Mouse (Mus musculus) G1E (cell line): Measurements from ENCODE around the gene Zfp668. TPM values are rescaled to one million over a fixed set of nuclear protein-coding genes. Genes with fewer than 3 reads are reported as not detected.
"Not testable (repeated sequence)": the region's sequence is repeated elsewhere in the genome, so short reads cannot be mapped to it uniquely, and the experiment has no call there.

Experiments
- ATAC-seq: 2 replicates; pipeline ENCODE4 v1.8.0; 2016; ENCODE audit warnings: mild to moderate bottlenecking; ENCODE audit not compliant: insufficient number of reproducible peaks, poor library complexity, low FRiP score, severe bottlenecking; ENCODE audit errors: extremely low read depth
- DNase-seq: peaks from one replicate; pipeline ENCODE4 v3.0.0; 2012; ENCODE audit warnings: low spot score
- H3K27me3 ChIP-seq: 2 replicates; pipeline ENCODE4 v1.6.1; 2012; ENCODE audit warnings: mild to moderate bottlenecking, low read length, inconsistent platforms; ENCODE audit not compliant: insufficient read depth
- H3K36me3 ChIP-seq: replicated peaks from 2 replicates; pipeline ENCODE3; 2012; ENCODE audit warnings: mild to moderate bottlenecking, inconsistent platforms
- H3K4me1 ChIP-seq: 2 replicates; pipeline ENCODE4 v1.6.1; 2012; ENCODE audit warnings: low read depth, low read length, inconsistent platforms, mixed read lengths; ENCODE audit not compliant: insufficient read depth
- H3K4me3 ChIP-seq: 2 replicates; pipeline ENCODE4 v1.5.1; 2012; ENCODE audit warnings: low read depth, mild to moderate bottlenecking, inconsistent platforms, low read length, moderate library complexity, mixed read lengths
- H3K9me3 ChIP-seq: replicated peaks from 2 replicates; pipeline ENCODE4 v1.6.1; 2012; ENCODE audit warnings: inconsistent platforms
- CTCF ChIP-seq: IDR thresholded peaks from 2 replicates; pipeline ENCODE4 v1.5.1; 2012; ENCODE audit warnings: low read depth, low read length, inconsistent platforms, mixed read lengths
- GATA1 ChIP-seq: IDR thresholded peaks from 2 replicates; pipeline ENCODE4 v1.6.1; 2012; ENCODE audit warnings: borderline replicate concordance, low read length, inconsistent platforms, mixed read lengths
- GATA2 ChIP-seq: IDR thresholded peaks from 2 replicates; pipeline ENCODE4 v1.6.1; 2012; ENCODE audit warnings: low read depth, low read length, inconsistent platforms, borderline replicate concordance
- POLR2AphosphoS5 ChIP-seq: IDR thresholded peaks from 2 replicates; pipeline ENCODE4 v1.6.1; 2012; ENCODE audit warnings: low read depth, low read length, inconsistent platforms; ENCODE audit not compliant: insufficient replicate concordance
- TAL1 ChIP-seq: conservative IDR thresholded peaks from 2 replicates; pipeline ENCODE4 v1.6.1; 2012; ENCODE audit warnings: low read depth, low read length, inconsistent platforms, mixed read lengths
- polyA plus RNA-seq: library from polyadenylated mRNA; stranded (reverse); fragments of >175 nt; gene quantifications from 2 replicates; pipeline ENCODE4 v1.2.3, GENCODE M21; 2012
- total RNA-seq, 2 experiments: library from RNA; stranded (forward) in 1 of 2; stranded (reverse) in 1 of 2; fragments of 200-1000 nt in 1 of 2; fragments of >200 nt in 1 of 2; fragmentation: Nextera tagmentation in 1 of 2; gene quantifications; 2 replicates each; pipeline ENCODE4 v1.2.3; 2014 to 2017

Zfp668 gene
- total and polyA plus RNA-seq, 3 experiments: 5.7 to 33.9 (median 9.2) TPM

DNA sequence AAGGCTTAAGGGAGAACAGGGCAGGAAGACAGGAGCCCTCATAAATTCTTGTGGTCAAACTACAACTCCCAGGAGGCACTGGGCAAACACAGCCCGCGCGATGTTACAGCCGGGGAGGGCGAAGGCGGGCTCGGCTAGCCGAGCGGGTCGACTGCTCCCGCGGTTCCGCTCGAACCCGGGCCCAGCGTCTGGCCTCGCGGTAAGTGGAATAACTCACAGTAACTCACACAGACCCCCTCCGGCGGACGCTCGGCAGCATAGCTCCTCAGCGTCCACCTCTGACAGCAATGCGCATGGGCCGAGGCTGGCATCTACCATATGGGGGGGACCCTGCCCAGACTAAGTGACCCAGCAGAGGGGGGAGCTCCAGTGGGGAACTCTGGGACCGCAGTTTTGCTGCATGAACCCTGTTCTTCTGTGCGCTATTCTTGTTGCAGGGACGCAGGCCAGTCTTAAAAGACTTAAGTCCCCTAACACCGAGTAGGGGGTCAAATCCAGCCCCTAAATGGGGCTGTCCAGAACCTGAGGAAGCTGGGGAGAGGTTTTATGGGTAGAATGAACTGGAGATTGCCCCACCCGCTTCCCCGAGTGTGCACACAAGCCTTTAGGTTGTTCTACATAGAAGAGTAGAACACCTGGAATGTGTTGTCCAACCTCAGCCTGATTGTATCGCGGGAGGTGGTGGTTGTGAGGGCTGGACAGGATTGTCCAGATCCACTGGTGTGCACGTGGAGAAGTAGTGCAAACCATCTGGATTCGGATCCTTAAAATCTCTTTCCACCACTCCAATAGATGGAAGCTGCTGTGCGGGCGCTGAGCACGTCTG, 27.6 kb upstream of the Zfp668 start, which contains the start of gene Bckdk:
Gene Bckdk, plus strand, starts transcription at position 112 of the 826 bp plus-strand sequence.
- TF ChIP-seq GATA2: no peak
- no peak for TF ChIP-seq TAL1
- TF ChIP-seq CTCF: no peak
- TF ChIP-seq POLR2AphosphoS5: no peak
- no peak for TF ChIP-seq GATA1
- no peaks in the 10 kb centered on the region for H3K9me3 ChIP-seq
- H3K4me1 ChIP-seq: peaks cover 44% of the 10 kb centered on the region
- H3K36me3 ChIP-seq: peaks cover 47% of the 10 kb centered on the region
- peak; percentile 90 for DNase-seq
- no peaks in the 10 kb centered on the region for H3K27me3 ChIP-seq
- ATAC-seq: peak; percentile 71
- peak within 1 kb of the TSS; percentile 84 for H3K4me3 ChIP-seq

DNA sequence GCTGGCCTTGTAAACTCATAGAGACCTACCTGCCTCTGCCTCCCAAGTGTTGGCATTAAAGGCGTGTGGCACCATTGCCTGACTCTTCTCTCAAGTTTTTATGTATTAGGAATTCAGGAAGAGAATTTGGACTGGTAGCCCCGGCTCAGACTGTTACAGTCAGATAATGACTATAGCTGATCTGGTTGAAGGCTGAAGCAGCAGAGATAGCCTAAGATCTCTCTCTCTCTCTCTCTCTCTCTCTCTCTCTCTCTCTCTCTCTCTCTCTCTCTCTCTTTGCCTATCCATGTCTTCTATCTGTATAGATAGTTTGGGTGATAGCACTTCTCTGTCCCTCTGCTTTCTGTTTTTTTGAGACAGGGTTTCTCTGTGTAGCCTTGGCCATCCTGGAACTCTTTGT, 25.1 kb upstream of the Zfp668 start:
- TF ChIP-seq CTCF: no peak
- no peak for TF ChIP-seq GATA2
- no peak for TF ChIP-seq TAL1
- no peak for TF ChIP-seq GATA1
- TF ChIP-seq POLR2AphosphoS5: no peak
- Histone ChIP-seq H3K27me3 (no peaks in the 10 kb centered on the region), H3K36me3 (peaks cover 23% of the 10 kb centered on the region), H3K4me1 (peaks cover 58% of the 10 kb centered on the region), H3K9me3 (no peaks in the 10 kb centered on the region), H3K4me3 (no peak overlapping the region)
- DNase-seq (no peak), ATAC-seq (no peak)

DNA sequence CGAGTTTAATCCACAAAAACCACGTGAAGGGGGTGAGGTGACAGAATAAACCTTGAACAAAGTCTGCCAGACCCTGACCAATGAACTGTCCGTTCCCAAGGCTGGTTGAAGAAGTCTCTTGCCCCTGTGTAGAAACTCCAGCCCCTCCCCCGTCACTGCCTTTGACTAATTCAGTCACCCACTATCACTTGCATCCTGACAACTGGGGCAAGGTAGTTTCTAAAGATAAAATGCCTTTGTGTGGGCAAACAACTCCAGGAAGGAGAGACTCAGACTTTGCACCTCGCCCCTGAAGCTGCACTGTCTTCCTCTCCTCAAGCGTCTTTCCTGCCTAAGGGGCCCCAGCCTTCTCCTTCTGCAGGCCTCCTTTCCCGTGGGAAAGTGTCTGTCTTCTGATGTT, 23.4 kb upstream of the Zfp668 start:
- ATAC-seq (no peak), DNase-seq (no peak)
- no peaks in the 10 kb centered on the region for H3K9me3 ChIP-seq
- no peaks in the 10 kb centered on the region for H3K27me3 ChIP-seq
- peaks cover 5% of the 10 kb centered on the region for H3K36me3 ChIP-seq
- TF ChIP-seq CTCF (no peak), GATA2 (no peak), POLR2AphosphoS5 (no peak), TAL1 (no peak), GATA1 (no peak)
- H3K4me3 ChIP-seq: no peak overlapping the region
- peaks cover 59% of the 10 kb centered on the region for H3K4me1 ChIP-seq

DNA sequence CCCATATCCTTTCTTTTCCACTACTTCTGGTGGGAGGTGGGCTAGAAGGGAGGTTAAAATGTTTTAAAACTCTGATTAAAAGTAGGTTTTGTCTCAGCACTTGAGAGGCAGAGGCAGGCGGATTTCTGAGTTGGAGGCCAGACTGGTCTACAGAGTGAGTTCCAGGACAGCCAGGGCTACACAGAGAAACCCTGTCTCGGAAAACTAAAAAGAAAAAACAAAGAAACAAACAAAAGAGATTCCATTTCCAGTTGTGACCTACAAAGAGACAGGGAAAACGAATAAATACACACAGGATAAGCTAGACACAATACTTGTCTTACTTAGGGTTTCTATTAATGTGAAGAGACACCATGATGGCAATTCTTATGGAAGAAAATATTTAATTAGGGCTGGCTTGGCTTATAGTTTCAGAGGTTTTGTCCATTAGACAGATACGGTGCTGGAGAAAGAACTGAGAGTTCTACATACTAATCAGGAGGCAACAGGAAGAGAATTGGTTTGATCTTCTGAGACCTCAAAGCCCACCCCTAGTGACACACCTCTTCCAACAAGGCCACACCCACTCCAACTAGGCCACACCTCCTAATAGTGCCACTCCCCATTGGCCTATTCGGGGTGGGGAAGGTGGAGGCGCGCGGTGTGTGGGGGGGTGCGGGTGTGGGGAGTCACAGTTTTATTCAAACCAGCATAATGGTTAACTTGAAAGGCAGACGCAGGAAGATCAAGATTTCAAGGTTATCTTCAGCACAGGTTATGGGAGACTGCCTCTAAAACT, 21.7 kb upstream of the Zfp668 start:
- DNase-seq (no peak), ATAC-seq (no peak)
- peaks cover 11% of the 10 kb centered on the region for H3K36me3 ChIP-seq
- TF ChIP-seq POLR2AphosphoS5: no peak
- no peak for TF ChIP-seq GATA1
- TF ChIP-seq CTCF: no peak
- no peak for TF ChIP-seq TAL1
- TF ChIP-seq GATA2: no peak
- peaks cover 59% of the 10 kb centered on the region for H3K4me1 ChIP-seq
- H3K9me3 ChIP-seq: no peaks in the 10 kb centered on the region
- H3K27me3 ChIP-seq: no peaks in the 10 kb centered on the region
- no peak overlapping the region; the same call in 1 of the 2 replicates for H3K4me3 ChIP-seq

DNA sequence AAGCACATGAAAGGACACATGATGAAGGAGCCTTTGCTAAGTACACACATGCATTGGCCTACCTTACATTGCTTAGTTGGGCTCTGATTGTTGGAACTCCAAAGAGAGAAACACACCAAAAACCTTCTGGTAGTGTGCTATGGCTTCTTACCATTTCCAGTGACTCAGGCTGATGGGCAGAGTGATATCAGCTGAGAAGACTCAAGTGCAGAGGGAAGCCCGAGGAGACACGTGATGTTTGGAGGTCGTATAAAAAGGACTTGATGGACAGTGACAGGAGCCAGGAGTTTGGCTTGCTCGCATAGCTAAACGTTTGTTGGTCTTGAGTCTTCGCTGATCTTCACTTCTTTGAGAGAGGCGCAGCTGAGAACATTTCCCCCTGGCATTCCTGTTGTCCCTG, 20.9 kb upstream of the Zfp668 start:
- ATAC-seq (no peak), DNase-seq (no peak)
- Histone ChIP-seq H3K4me1 (peaks cover 59% of the 10 kb centered on the region), H3K36me3 (peaks cover 19% of the 10 kb centered on the region), H3K27me3 (no peaks in the 10 kb centered on the region), H3K9me3 (no peaks in the 10 kb centered on the region), H3K4me3 (no peak overlapping the region)
- no peak for TF ChIP-seq TAL1
- no peak for TF ChIP-seq CTCF
- no peak for TF ChIP-seq GATA2
- TF ChIP-seq GATA1: no peak
- TF ChIP-seq POLR2AphosphoS5: no peak

DNA sequence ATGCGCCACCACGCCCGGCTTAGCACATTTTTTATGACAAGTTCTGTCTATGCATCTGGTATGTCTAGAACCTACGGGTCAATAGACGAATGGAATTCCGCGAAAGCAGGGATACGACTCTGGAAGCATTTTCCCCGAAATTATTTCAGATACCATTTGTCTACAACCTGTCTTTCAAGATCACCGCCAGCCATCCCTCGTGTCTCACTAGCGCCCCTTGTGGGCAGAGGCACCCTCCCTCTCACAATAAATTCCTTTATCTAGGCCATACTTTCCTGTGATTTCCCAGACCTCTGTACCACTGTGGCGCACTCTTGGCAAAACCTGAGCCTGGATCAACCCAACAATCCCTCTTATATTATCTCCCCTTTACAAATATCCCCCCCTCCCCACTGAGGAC, 19.8 kb upstream of the Zfp668 start:
- peak; percentile 50 for DNase-seq
- Histone ChIP-seq H3K4me3 (no peak overlapping the region; the same call in 1 of the 2 replicates), H3K4me1 (peaks cover 59% of the 10 kb centered on the region), H3K9me3 (no peaks in the 10 kb centered on the region), H3K36me3 (peaks cover 31% of the 10 kb centered on the region), H3K27me3 (no peaks in the 10 kb centered on the region)
- TF ChIP-seq GATA1: no peak
- TF ChIP-seq CTCF: peak; percentile 77
- no peak for ATAC-seq

DNA sequence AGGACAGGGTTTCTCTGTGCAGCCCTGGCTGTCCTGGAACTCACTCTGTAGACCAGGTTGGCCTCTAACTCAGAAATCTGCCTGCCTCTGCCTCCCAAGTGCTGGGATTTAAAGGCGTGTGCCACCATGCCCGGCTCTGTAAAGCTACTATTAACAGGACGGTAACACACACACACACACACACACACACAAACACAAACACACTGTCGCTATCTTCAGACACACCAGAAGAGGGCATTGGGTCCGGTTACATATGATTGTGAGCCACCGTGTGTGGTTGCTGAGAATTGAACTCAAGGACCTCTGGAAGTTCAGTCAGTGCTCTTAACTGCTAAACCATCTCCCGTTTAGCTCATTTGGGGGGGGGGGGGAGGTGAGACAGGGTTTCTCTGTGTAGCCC, 19.3 kb upstream of the Zfp668 start:
- peak overlapping the region; percentile 78; the same call in 1 of the 2 replicates for H3K4me3 ChIP-seq
- not testable (repeated sequence) for DNase-seq, ATAC-seq, H3K27me3 ChIP-seq, H3K9me3 ChIP-seq
- H3K4me1 ChIP-seq: peaks cover 59% of the 10 kb centered on the region
- H3K36me3 ChIP-seq: peaks cover 36% of the 10 kb centered on the region
